Mouse (Mus musculus): Measurements from ENCODE around the gene Iqcg.

Iqcg gene

DNA sequence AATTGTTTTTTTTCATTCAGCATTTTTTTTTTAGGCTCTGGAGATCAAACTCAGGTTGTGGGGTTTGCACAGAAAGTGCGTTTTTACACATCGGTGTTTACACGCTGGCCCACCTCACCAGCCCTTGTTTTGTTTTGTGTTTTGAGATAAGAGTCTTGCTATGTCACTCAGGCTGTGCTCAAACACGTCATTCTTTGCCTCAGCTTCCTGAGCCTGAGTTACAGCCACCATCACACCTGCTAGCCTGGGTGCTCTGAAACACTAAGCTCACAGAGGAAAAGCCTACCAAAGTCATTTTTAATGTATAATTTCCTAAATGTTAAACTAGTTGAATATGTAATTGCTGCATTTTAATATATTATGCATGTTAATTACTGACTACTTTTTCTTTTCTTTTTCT is 74.6 kb downstream of the Iqcg start:
- no peak for DNase-seq (ENCODE audit: low spot score in 2 of 2)

DNA sequence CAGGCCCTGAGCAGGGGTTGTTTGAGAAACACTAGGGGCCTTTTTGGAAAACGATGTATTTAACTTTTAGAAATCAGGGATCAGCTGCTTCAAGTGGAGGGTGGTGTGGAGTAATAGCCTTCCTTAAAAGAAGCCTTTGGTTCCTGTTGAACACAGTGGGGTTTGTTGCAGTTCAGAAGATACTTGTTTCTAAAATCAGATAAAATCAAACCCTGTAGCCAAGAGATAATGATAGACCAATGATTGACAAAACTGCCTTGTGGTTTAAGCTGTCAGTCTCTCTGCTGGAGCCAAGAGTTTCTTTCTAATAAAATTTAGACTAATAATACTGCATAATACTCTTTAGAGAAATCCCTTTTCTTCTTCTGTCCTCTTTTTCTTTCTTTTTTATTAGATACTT is 75.8 kb downstream of the Iqcg start:
- no peak for DNase-seq (ENCODE audit: low spot score in 2 of 2)

DNA sequence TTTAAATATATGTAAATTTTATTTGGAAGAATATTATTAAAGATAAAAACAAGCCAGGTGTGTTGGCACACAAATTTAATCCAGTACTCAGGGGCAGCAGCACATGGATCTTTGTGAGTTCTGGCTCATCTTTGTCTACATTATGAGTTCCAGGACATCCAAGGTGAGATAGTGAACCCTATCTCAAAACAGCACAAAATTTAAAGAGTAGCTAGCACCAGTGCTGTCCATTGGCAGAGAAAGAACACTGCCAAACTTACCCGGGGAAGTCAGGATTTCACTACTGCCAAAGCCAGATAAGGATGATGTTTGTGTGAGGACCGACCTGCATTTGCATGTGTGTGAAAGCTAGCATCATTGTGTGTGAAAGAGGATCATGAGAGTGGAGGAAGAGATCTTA is 83.0 kb downstream of the Iqcg start:
- DNase-seq (ENCODE audit: low spot score in 2 of 2), result no peak

DNA sequence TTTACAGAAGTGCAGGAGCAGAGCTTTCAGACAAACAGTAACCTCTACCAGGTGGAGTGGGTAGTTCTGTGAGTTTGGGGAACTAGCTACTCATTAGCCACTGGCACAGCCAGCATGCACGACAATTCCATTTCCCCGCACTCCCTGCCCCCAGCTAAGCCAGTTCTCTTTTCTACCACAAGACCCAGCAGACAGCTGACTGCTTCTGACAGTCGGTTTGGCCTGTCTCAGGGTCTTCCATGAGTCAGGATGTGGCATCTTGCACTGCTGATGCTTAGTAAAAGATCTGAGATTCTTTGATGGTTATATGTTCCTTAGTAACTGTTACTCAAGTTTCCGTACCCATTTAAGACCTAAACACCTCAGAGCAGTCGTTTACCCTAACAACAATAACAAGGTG is 83.5 kb downstream of the Iqcg start:
- no peak for DNase-seq (ENCODE audit: low spot score in 2 of 2)
